Mouse (Mus musculus): ENCODE data around the gene Ntn4. TPM values are rescaled to one million over a fixed set of nuclear protein-coding genes. Genes with fewer than 3 reads are reported as not detected.
A peak's percentile ranks its signal among the peaks of the same experiment; 100 is the strongest.

The Ntn4 gene
- polyA plus RNA-seq, 1 experiment from 2014 or later, result 0.70 TPM

- no peaks in the 10 kb centered on the region for H3K4me1 ChIP-seq (replicated peaks; ENCODE audit: control insufficient read depth, insufficient read depth, low read length)
- H3K9me3 ChIP-seq (ENCODE audit: control insufficient read depth, low read length), result no peaks in the 10 kb centered on the region; the same call in 1 of the 2 replicates
- ATAC-seq (ENCODE audit: low FRiP score) (no peak), DNase-seq (ENCODE audit: low spot score) (no peak)
- H3K36me3 ChIP-seq (replicated peaks; ENCODE audit: control insufficient read depth, insufficient read depth), result no peaks in the 10 kb centered on the region
- WGBS, result 86% methylated on average over 5 of the region's 5 CpGs
- no peak overlapping the region for H3K9ac ChIP-seq
- H3K4me3 ChIP-seq (replicated peaks; ENCODE audit: low read length), result no peak overlapping the region
- H3K27me3 ChIP-seq (ENCODE audit: control insufficient read depth, insufficient read depth, low read length), result no peaks in the 10 kb centered on the region
- no peak overlapping the region for H3K27ac ChIP-seq
- H3K4me2 ChIP-seq (replicated peaks), result no peak overlapping the region
Observed at GRCm38 (mm10) chr10:93633563-93633962, 6.9 kb upstream of the Ntn4 start.

GRCm38 (mm10) chr10:93633971-93634370, 6.5 kb upstream of the Ntn4 start:
- DNase-seq (ENCODE audit: low spot score) (no peak), ATAC-seq (ENCODE audit: low FRiP score) (no peak)
- Histone ChIP-seq H3K9me3 (ENCODE audit: control insufficient read depth, low read length) (no peaks in the 10 kb centered on the region; the same call in 1 of the 2 replicates), H3K36me3 (replicated peaks; ENCODE audit: control insufficient read depth, insufficient read depth) (no peaks in the 10 kb centered on the region), H3K4me2 (replicated peaks) (no peak overlapping the region), H3K4me3 (replicated peaks; ENCODE audit: low read length) (no peak overlapping the region), H3K9ac (no peak overlapping the region), H3K27ac (no peak overlapping the region), H3K4me1 (replicated peaks; ENCODE audit: control insufficient read depth, insufficient read depth, low read length) (no peaks in the 10 kb centered on the region), H3K27me3 (ENCODE audit: control insufficient read depth, insufficient read depth, low read length) (no peaks in the 10 kb centered on the region)
- WGBS, result 98% methylated on average over 2 of the region's 2 CpGs

GRCm38 (mm10) chr10:93635941-93636340, 4.5 kb upstream of the Ntn4 start:
- WGBS, result 22% methylated on average over 9 of the region's 9 CpGs
- peaks cover 5% of the 10 kb centered on the region for H3K4me1 ChIP-seq (replicated peaks; ENCODE audit: control insufficient read depth, insufficient read depth, low read length)
- H3K36me3 ChIP-seq (replicated peaks; ENCODE audit: control insufficient read depth, insufficient read depth), result no peaks in the 10 kb centered on the region
- ATAC-seq (ENCODE audit: low FRiP score) (no peak; the same call in 1 of the 2 replicates), DNase-seq (ENCODE audit: low spot score) (no peak)
- no peak overlapping the region for H3K9ac ChIP-seq
- H3K4me2 ChIP-seq (replicated peaks), result no peak overlapping the region
- H3K4me3 ChIP-seq (replicated peaks; ENCODE audit: low read length), result no peak overlapping the region
- H3K27me3 ChIP-seq (ENCODE audit: control insufficient read depth, insufficient read depth, low read length), result no peaks in the 10 kb centered on the region
- no peaks in the 10 kb centered on the region; the same call in 1 of the 2 replicates for H3K9me3 ChIP-seq (ENCODE audit: control insufficient read depth, low read length)
- no peak overlapping the region for H3K27ac ChIP-seq

GRCm38 (mm10) chr10:93640953-93641820, 706 bp downstream of the Ntn4 start:
- DNase-seq (ENCODE audit: low spot score) (peak; percentile 42), ATAC-seq (ENCODE audit: low FRiP score) (peak; percentile 74)
- H3K36me3 ChIP-seq (replicated peaks; ENCODE audit: control insufficient read depth, insufficient read depth), result 0 out of 2 replicates have a peak, but pooled peaks cover 6% of the 10 kb centered on the region
- no peaks in the 10 kb centered on the region for H3K27me3 ChIP-seq (ENCODE audit: control insufficient read depth, insufficient read depth, low read length)
- no peaks in the 10 kb centered on the region for H3K9me3 ChIP-seq (ENCODE audit: control insufficient read depth, low read length)
- H3K4me1 ChIP-seq (replicated peaks; ENCODE audit: control insufficient read depth, insufficient read depth, low read length), result peaks cover 5% of the 10 kb centered on the region
- WGBS, result under 1% methylated on average over 63 of the region's 73 CpGs
- H3K4me3 ChIP-seq (replicated peaks; ENCODE audit: low read length), result peak overlapping the region; percentile 89
- H3K9ac ChIP-seq, result peak overlapping the region; percentile 81
- H3K27ac ChIP-seq, result peak overlapping the region; percentile 71
- H3K4me2 ChIP-seq (replicated peaks), result peak overlapping the region; percentile 99

GRCm38 (mm10) chr10:93641821-93642746, 1.6 kb downstream of the Ntn4 start:
- ATAC-seq (ENCODE audit: low FRiP score) (peak; percentile 64), DNase-seq (ENCODE audit: low spot score) (peak; percentile 33)
- H3K4me3 ChIP-seq (replicated peaks; ENCODE audit: low read length), result peak overlapping the region; percentile 89
- H3K27me3 ChIP-seq (ENCODE audit: control insufficient read depth, insufficient read depth, low read length), result no peaks in the 10 kb centered on the region
- H3K9me3 ChIP-seq (ENCODE audit: control insufficient read depth, low read length), result no peaks in the 10 kb centered on the region
- H3K27ac ChIP-seq, result peak overlapping the region; percentile 71
- H3K4me1 ChIP-seq (replicated peaks; ENCODE audit: control insufficient read depth, insufficient read depth, low read length), result peaks cover 5% of the 10 kb centered on the region
- H3K4me2 ChIP-seq (replicated peaks), result peak overlapping the region; percentile 99
- 4% methylated on average over 27 of the region's 32 CpGs for WGBS
- H3K9ac ChIP-seq, result peak overlapping the region; percentile 81
- 0 out of 2 replicates have a peak, but pooled peaks cover 9% of the 10 kb centered on the region for H3K36me3 ChIP-seq (replicated peaks; ENCODE audit: control insufficient read depth, insufficient read depth)

GRCm38 (mm10) chr10:93642897-93643296, 2.4 kb downstream of the Ntn4 start:
- Histone ChIP-seq H3K4me3 (replicated peaks; ENCODE audit: low read length) (no peak overlapping the region), H3K4me2 (replicated peaks) (peak overlapping the region; percentile 99), H3K4me1 (replicated peaks; ENCODE audit: control insufficient read depth, insufficient read depth, low read length) (peaks cover 5% of the 10 kb centered on the region), H3K36me3 (replicated peaks; ENCODE audit: control insufficient read depth, insufficient read depth) (0 out of 2 replicates have a peak, but pooled peaks cover 12% of the 10 kb centered on the region), H3K9ac (0 out of 2 replicates have a peak overlapping the region, but pooled peaks have one; percentile 4), H3K9me3 (ENCODE audit: control insufficient read depth, low read length) (no peaks in the 10 kb centered on the region), H3K27ac (no peak overlapping the region), H3K27me3 (ENCODE audit: control insufficient read depth, insufficient read depth, low read length) (no peaks in the 10 kb centered on the region)
- DNase-seq (ENCODE audit: low spot score), result no peak
- 39% methylated on average over 8 of the region's 8 CpGs for WGBS
- no peak for ATAC-seq (ENCODE audit: low FRiP score)

- Histone ChIP-seq H3K27me3 (ENCODE audit: control insufficient read depth, insufficient read depth, low read length) (no peaks in the 10 kb centered on the region), H3K9ac (no peak overlapping the region), H3K4me2 (replicated peaks) (no peak overlapping the region), H3K4me3 (replicated peaks; ENCODE audit: low read length) (no peak overlapping the region), H3K27ac (no peak overlapping the region), H3K4me1 (replicated peaks; ENCODE audit: control insufficient read depth, insufficient read depth, low read length) (peaks cover 5% of the 10 kb centered on the region), H3K36me3 (replicated peaks; ENCODE audit: control insufficient read depth, insufficient read depth) (0 out of 2 replicates have a peak, but pooled peaks cover 12% of the 10 kb centered on the region), H3K9me3 (ENCODE audit: control insufficient read depth, low read length) (no peaks in the 10 kb centered on the region)
- WGBS, result 68% methylated on average over 12 of the region's 12 CpGs
- ATAC-seq (ENCODE audit: low FRiP score) (no peak), DNase-seq (ENCODE audit: low spot score) (no peak)
Observed at GRCm38 (mm10) chr10:93644451-93644941, 4.0 kb downstream of the Ntn4 start.

- H3K4me1 ChIP-seq (replicated peaks; ENCODE audit: control insufficient read depth, insufficient read depth, low read length), result no peaks in the 10 kb centered on the region; the same call in 1 of the 2 replicates
- H3K9ac ChIP-seq, result no peak overlapping the region
- no peaks in the 10 kb centered on the region for H3K27me3 ChIP-seq (ENCODE audit: control insufficient read depth, insufficient read depth, low read length)
- no peak overlapping the region for H3K27ac ChIP-seq
- no peaks in the 10 kb centered on the region for H3K9me3 ChIP-seq (ENCODE audit: control insufficient read depth, low read length)
- 0 out of 2 replicates have a peak, but pooled peaks cover 12% of the 10 kb centered on the region for H3K36me3 ChIP-seq (replicated peaks; ENCODE audit: control insufficient read depth, insufficient read depth)
- no peak overlapping the region for H3K4me3 ChIP-seq (replicated peaks; ENCODE audit: low read length)
- no peak overlapping the region for H3K4me2 ChIP-seq (replicated peaks)
- 96% methylated on average over 10 of the region's 10 CpGs for WGBS
- DNase-seq (ENCODE audit: low spot score) (no peak), ATAC-seq (ENCODE audit: low FRiP score) (no peak)
Observed at GRCm38 (mm10) chr10:93647655-93648561, 7.4 kb downstream of the Ntn4 start.
